Mouse (Mus musculus): Measurements from ENCODE around the gene Arhgef10l. TPM values are rescaled to one million over a fixed set of nuclear protein-coding genes. Genes with fewer than 3 reads are reported as not detected.

Arhgef10l gene
- polyA plus RNA-seq, 1 experiment from 2014 or later = 12.5 TPM

DNA sequence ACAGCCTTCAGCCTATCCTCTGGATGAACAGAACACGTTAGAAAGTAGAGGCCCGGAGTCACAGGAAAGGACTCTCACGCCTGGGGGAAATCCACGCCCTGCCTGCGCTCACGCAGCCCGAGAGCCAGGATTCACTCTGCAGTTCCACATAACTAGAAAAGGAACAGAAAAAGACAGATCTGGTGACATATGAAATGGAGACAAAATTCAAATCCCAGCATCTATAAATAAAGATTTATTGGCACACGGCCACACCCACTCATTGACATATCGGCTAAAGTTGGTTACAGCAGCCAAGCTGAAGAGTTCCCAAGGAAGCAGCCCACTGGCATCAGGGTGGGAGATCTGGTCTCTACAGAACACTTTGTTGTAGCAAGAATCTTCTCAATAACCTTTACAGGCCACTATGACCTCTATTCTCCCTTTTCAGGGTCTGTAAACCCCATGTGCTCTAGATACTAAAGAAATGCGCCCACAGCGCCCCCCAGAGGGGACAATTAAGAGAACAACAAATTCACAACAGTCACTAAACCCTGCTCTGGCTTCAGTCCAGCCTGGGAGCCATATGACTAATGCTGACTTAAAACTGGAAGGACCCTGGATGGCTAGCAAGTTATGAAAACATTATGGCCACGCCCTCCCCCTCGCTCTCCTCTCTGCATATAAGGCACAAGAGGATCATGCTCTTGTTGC is 195.9 kb downstream of the Arhgef10l start:
- DNase-seq (ENCODE audit: low spot score) = no peak

- DNase-seq (ENCODE audit: low spot score) = no peak
Measured at GRCm38 (mm10) chr4:140467254-140467791, 198.5 kb downstream of the Arhgef10l start.

Small RNA genes within 50 kb of the gene (microRNA-seq; reads per million reads assigned to microRNA genes)
- gene Gm23045 (ENCODE audit: borderline number of aligned reads) = not detected

Other genes with a start within 250 kb of the Arhgef10l start
- 68.4 and 77.4 TPM in 2 replicates for gene Rcc2, start 34.5 kb upstream of the Arhgef10l start, polyA plus RNA-seq (2015; fragmentation: Nextera tagmentation; extraction: Ambion mirVana)
- gene Padi6, start 76.6 kb upstream of the Arhgef10l start, polyA plus RNA-seq (2015; fragmentation: Nextera tagmentation; extraction: Ambion mirVana) = 0.46 and 0.77 TPM in 2 replicates
- gene Padi4, start 108.2 kb upstream of the Arhgef10l start, polyA plus RNA-seq (2015; fragmentation: Nextera tagmentation; extraction: Ambion mirVana) = 12.4 and 13.0 TPM in 2 replicates
- 1.2 and 1.5 TPM in 2 replicates for gene Padi3, start 144.6 kb upstream of the Arhgef10l start, polyA plus RNA-seq (2015; fragmentation: Nextera tagmentation; extraction: Ambion mirVana)
- gene Padi1, start 179.8 kb upstream of the Arhgef10l start, polyA plus RNA-seq (2015; fragmentation: Nextera tagmentation; extraction: Ambion mirVana) = 0.41 and 0.64 TPM in 2 replicates
- 13.6 and 14.8 TPM in 2 replicates for gene Padi2, start 240.3 kb upstream of the Arhgef10l start, polyA plus RNA-seq (2015; fragmentation: Nextera tagmentation; extraction: Ambion mirVana)

All from thymus, postnatal 0 days (tissue).